Mouse (Mus musculus): ENCODE measurements around the gene Gpn2. TPM values are rescaled to one million over a fixed set of nuclear protein-coding genes. Genes with fewer than 3 reads are reported as not detected.
A peak's percentile ranks its signal among the peaks of the same experiment; 100 is the strongest.

The Gpn2 gene
- total RNA-seq, 1 experiment from 2014 or later: 6.9 TPM

DNA sequence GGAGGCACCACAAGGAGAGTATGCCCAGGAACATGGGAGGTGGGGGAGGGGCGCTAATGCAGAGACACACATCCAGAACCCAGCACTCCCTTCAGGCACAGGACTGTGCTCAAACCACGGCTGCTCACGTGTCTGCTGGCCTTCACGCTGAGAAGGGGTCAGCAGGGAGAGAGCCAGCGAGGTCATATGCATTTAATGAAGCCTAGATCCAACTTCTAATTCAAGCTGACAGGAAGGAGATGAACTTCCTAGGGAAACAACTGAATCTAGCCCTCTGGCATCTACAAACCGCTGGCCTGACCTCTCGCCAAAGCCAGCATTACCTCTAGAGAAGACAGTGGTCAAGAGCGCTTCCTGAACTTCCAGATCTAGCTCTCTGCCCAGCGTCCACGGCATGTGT lies 31.3 kb downstream of the Gpn2 start:
- no peak for ATAC-seq (replicated peaks; ENCODE audit: insufficient number of reproducible peaks, low FRiP score, low TSS enrichment, poor library complexity, severe bottlenecking)

DNA sequence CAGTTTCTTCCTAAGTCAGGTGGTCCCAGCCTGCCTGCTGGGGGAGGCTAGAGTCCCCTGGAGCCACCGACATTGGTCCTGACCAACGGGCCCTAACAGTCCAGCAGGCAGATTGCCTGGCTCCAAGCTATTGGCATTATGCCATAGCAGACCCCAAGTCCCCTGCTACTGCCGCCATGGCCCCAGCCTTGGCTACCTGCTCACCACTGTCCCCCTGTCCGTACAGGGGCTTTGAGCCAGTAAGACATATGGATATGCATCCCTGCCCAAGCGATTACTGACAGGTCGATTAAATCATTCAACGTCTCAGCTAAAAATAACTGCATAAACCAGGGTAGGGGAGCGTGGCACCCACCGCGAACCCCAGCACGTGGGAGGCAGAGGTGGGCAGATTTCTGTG lies 33.8 kb downstream of the Gpn2 start:
- no peak for ATAC-seq (replicated peaks; ENCODE audit: insufficient number of reproducible peaks, low FRiP score, low TSS enrichment, poor library complexity, severe bottlenecking)

DNA sequence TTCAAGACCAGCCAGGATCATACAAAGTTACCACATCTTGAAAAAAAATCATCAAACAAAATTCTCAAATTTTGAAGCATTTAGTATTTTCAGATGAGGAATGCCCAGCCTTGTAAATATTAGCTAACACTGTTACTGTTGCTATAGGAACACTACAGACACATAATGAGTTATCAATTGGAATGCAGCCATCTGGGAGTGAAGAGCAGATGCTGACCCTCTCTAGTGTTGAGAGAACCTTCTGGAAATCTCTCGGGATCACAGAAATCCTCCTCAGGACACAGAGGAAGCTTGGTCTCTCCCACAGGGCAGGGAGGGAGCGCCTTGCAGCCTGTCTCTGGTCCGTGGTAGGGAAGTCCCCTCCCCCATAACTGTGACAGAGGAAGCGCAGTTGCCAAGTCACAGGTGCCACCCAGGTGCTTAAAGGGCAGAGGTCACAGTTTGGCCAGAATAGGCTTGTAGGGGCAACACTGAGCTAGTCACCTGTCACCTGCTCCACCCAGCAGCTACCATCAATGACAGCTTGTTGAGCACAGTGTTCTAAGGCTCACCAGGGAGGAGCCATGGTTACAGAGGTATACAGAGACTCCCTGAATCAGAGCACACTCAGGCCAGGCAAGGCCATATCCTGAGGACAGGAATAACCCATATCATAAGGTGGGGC lies 35.4 kb downstream of the Gpn2 start:
- no peak for ATAC-seq (replicated peaks; ENCODE audit: insufficient number of reproducible peaks, low FRiP score, low TSS enrichment, poor library complexity, severe bottlenecking)

DNA sequence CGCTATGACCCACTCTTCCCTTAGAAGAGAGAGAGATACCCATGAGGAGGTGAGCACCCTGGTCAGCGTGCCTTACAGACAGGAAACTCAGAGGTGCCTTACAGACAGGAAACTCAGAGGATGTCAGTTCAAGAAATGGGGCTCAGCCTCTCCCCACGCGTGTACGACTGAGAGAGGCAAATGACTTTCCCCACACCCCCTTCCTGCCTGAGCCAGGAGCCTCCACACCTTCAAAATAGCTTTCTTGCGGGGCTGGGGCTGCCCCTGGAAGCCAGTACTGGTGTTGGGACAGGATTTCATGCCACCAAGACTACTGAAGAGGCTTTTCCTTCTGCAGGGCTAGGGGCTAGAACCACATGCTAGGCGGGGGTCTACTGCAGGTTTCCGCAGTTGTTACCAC lies 36.5 kb downstream of the Gpn2 start:
- ATAC-seq (replicated peaks; ENCODE audit: insufficient number of reproducible peaks, low FRiP score, low TSS enrichment, poor library complexity, severe bottlenecking): no peak

DNA sequence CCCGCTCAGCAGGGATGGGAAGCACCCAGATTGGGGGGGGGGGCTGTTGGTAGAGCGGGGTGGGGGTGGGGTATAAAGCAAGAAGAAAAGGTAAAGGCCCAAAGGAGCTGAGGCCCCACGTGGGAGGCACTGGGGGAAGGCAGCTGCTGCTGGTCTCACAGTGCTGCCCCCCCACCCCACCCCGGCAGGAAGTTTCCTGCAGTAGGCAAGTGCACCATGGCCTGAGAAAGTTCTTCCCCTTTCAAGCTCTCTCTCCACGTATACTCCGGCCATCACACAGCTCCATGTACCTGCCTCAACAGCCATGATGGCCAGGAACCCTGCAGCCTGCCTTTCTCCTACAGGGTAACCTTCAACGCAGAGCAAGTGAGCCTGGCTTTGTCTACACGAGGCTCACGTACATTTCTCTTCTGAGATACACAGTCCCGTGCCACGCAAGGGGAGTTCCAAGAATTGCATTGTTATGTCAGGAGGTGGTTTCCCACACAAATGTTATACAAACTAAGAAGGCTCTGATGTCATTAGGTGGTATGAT lies 38.1 kb downstream of the Gpn2 start:
- peak; percentile 40 for ATAC-seq (replicated peaks; ENCODE audit: insufficient number of reproducible peaks, low FRiP score, low TSS enrichment, poor library complexity, severe bottlenecking)

DNA sequence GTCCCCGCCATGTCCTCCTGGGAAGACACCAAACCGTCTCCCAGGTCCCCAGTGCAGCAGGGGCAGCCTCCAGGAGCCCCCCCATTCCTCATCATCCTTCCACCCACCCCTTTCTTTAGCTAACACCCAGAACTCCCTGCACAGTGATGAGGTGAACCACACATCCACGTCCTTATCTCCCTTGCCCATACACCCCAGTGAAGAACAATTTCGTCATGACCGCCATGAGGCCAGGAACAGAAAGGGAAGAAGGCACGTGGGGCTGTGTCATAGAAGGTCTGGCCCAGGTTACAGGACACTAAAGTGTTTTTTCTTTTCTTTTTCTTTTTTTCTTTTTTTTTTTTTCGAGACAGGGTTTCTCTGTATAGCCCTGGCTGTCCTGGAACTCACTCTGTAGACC lies 40.7 kb downstream of the Gpn2 start:
- no peak for ATAC-seq (replicated peaks; ENCODE audit: insufficient number of reproducible peaks, low FRiP score, low TSS enrichment, poor library complexity, severe bottlenecking)

DNA sequence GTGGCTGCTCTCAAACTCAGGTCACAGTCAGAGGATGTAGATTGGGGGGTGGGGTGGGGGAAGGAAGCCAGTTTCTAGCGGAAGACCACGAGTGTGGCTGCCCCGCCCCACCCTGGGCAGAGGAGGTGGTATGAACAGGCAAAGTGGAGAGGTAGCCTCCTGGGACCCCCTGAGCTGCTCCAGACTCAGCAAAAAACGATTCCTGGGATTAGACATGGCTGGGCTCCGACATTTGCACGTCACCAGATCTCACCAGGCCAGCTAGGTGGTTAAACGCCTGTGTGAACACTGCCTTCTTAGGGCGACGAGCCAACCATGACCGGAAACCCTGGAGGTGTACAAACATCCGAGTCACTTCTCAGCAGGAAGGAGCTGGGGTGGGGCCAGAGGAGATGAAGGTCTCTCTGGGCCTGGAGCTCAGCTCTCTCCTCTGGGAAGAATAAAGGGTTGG lies 41.5 kb downstream of the Gpn2 start:
- peak; percentile 47 for ATAC-seq (replicated peaks; ENCODE audit: insufficient number of reproducible peaks, low FRiP score, low TSS enrichment, poor library complexity, severe bottlenecking)

DNA sequence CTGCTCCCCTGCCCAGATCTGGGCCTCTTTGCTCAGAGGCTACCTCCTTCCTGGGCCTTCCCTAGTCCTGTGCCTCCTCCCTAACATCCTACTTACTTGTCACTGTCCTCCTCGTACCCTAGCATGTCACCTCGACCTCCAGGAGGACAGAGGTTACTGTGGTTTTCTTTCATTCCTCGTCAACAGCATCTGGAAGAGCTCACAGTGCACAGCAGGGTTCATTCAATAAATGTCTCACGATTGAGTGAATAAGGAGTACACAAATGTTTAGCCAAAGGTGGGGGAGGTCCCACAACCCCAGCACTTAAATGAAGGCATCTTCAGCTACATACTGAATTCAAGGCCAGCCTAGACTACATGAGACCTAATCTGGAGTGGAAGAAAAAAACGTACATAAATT lies 42.1 kb downstream of the Gpn2 start:
- ATAC-seq (replicated peaks; ENCODE audit: insufficient number of reproducible peaks, low FRiP score, low TSS enrichment, poor library complexity, severe bottlenecking): no peak

GRCm38 (mm10) chr4:133626621-133627020 lies 42.5 kb downstream of the Gpn2 start:
- no peak for ATAC-seq (replicated peaks; ENCODE audit: insufficient number of reproducible peaks, low FRiP score, low TSS enrichment, poor library complexity, severe bottlenecking)

DNA sequence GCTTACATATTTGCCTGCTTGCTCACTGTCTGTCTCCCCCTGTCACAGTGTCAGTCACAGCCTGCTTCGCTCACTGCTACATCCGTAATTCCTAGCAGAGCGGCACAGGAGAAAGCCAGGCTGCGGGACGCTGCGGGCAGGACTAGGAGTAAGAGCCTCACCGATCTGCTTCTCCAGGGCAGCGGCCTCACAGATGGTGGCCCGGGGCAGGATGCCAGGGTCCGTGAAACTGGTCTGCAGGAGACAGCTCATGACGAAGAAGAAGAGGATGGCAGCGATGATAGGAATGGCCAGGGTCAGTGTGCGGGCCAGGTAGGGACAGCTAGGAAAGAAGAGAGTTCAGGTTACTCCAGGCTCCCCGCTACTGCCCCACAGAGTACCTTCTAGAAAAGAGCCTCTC lies 42.9 kb downstream of the Gpn2 start:
- no peak for ATAC-seq (replicated peaks; ENCODE audit: insufficient number of reproducible peaks, low FRiP score, low TSS enrichment, poor library complexity, severe bottlenecking)

DNA sequence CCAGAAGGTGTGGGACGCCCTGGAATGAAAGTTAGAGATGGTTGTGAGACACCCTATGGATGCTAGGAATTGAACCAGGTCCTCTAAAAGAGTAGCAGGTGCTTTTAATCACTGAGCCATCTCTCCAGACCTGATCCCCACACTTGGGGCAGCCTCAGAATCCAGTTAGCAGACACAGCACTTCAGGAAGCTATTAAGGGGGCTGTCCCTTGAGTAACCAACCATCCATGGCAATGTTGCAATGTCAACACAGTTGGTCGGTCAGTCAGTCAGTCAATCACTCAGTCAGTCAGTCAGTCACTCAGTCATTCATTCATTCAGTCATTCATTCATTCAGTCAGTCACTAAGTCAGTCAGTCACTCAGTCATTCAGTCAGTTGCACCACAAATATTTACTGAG lies 44.4 kb downstream of the Gpn2 start:
- ATAC-seq (replicated peaks; ENCODE audit: insufficient number of reproducible peaks, low FRiP score, low TSS enrichment, poor library complexity, severe bottlenecking): no peak

- no peak for ATAC-seq (replicated peaks; ENCODE audit: insufficient number of reproducible peaks, low FRiP score, low TSS enrichment, poor library complexity, severe bottlenecking)
These were observed 45.0 kb downstream of the Gpn2 start for GRCm38 (mm10) chr4:133629191-133629590.

DNA sequence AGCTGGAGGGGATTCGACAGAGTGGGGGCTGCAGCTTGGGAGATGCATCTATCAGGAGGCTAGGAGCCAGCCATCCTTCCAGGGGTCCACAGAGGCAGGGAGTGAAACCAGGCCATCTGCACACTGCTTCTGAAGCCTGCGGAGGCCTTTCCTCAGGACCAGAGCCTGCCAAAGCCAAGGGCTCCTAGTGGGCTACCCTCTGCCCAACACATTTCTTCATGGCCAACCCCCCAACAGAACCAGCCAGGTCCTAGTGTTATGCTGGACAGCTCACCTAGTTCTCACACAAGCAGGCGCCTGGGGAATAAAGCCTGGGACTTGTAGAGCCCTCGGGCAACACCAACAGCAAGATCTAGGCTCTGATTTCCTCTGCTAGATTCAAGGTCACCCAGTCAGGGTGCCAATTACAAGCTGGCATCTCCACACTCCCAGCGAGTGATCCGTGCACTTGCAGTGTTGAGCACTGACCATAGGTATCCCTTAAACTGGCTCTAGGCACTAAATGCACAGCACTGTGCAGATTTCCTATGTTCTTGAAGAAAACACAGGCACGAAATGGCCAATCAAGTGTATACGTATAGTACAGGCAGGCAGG lies 46.3 kb downstream of the Gpn2 start:
- no peak for ATAC-seq (replicated peaks; ENCODE audit: insufficient number of reproducible peaks, low FRiP score, low TSS enrichment, poor library complexity, severe bottlenecking)

GRCm38 (mm10) chr4:133631071-133631768 lies 47.1 kb downstream of the Gpn2 start:
- 0 out of 2 replicates have a peak, but pooled peaks have one; percentile 19 for ATAC-seq (replicated peaks; ENCODE audit: insufficient number of reproducible peaks, low FRiP score, low TSS enrichment, poor library complexity, severe bottlenecking)

DNA sequence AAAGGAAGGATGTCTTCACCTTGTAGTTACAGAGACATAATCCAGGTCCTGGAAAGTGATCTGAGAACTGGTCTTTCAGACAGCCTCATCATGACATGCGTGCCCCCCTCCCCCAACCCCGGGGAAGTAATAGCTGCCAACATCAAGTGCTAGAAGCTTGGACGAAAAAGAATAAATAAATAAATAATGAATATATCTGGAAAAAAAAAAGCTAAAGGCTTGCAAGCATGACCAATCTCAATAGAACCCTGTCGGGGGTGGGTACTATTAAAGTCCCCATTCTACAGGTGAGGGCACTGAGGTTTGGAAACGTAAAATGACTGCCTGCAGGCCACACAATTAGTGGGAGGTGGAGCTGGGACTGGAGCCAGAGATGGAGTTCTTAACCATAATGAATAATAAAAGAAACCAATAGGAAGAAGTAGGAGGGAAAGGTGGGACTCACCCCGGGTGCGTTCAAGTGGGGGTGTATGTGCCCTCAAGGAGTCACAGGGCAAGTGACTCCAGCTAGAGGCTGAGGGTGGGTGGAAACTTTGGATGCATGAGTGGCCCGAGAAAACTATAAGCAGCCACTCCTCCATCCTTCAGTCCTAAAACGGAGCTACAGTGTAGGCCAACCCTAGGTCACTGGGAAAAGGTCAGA lies 47.7 kb downstream of the Gpn2 start:
- ATAC-seq (replicated peaks; ENCODE audit: insufficient number of reproducible peaks, low FRiP score, low TSS enrichment, poor library complexity, severe bottlenecking): 0 out of 2 replicates have a peak, but pooled peaks have one; percentile 9

DNA sequence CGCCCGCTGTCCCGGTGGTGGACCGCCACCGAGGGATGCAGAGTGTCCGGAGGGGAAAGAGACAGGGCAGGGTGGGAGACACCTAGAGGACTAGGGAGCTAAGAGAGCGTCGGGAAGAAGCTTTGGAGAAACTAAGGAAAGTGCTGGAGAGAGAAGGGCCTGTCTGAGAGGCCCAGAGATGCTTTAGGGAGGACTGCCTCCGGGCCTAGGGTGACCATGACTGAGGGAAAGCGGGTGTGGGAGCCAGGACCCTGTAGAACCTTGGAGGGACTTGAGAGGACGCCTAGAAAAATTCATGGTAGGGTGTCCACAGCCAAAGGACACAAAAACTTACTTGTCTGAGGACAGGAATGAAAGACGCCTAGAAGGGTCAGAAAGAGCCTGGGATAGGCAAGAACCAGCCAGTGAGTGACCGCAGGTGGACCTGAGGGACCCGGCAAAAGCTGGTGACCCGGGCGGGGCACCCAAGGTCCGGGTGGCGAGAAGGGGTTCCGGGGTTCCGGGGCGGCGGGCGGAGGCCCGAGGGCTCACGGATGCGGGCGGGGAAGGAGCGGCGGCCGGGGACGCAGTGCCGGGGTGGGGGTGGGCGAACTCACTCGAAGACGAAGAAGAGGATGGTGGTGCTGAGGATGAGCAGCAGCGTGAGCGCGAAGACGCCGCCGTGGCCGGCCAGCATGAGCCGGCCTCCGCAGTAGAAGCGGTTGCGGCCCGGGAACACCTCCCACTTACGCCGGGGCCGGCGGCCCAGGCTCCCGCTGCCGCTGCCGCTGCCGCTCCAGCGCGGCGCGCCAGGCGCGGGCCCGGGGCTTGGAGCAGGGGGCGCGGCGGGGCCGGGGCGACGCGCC lies 48.5 kb downstream of the Gpn2 start:
- ATAC-seq (replicated peaks; ENCODE audit: insufficient number of reproducible peaks, low FRiP score, low TSS enrichment, poor library complexity, severe bottlenecking): no peak

- peak; percentile 84 for ATAC-seq (replicated peaks; ENCODE audit: insufficient number of reproducible peaks, low FRiP score, low TSS enrichment, poor library complexity, severe bottlenecking)
These were observed 49.3 kb downstream of the Gpn2 start for GRCm38 (mm10) chr4:133633332-133634042.

- no peak for ATAC-seq (replicated peaks; ENCODE audit: insufficient number of reproducible peaks, low FRiP score, low TSS enrichment, poor library complexity, severe bottlenecking)
These were observed 49.9 kb downstream of the Gpn2 start for GRCm38 (mm10) chr4:133634043-133634410.

Data from monocyte, adult 5-6 weeks (primary cell).